Mouse (Mus musculus): Measurements from ENCODE around the gene Ctla4. TPM values are rescaled to one million over a fixed set of nuclear protein-coding genes. Genes with fewer than 3 reads are reported as not detected.

Gene Ctla4
- polyA plus RNA-seq (2015; fragmentation: Nextera tagmentation; extraction: Ambion mirVana) = not detected in 2 replicates

DNA sequence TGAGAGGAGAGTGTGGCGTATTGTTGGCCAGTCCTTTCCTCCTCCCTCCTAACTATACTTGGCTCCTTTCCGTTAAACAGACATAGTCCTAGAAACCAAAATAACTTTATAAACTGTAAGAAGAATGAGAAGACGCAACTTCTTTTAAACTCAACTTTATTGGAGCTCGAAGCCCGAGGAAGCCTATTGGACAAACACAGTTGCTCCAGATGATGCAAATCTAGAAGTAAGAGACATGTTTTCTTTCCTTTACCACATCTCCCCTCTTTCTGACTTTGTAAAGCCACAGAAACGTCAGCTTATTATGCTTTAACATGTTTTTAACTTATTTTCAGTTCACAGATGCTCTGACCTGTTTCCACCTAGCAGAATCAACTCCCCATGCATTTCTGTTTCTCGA is at the start of gene Ctla4:
Gene Ctla4, plus strand, starts transcription at position 20 of the 400 bp plus-strand sequence.
- H3K27ac ChIP-seq (replicated peaks) = no peak within 1 kb of the TSS
- H3K9ac ChIP-seq = no peak within 1 kb of the TSS
- H3K27me3 ChIP-seq = no peaks in the 10 kb centered on the region
- H3K4me1 ChIP-seq = no peaks in the 10 kb centered on the region
- no peak within 1 kb of the TSS for H3K4me2 ChIP-seq (replicated peaks)
- ATAC-seq (ENCODE audit: insufficient number of reproducible peaks, low FRiP score, low TSS enrichment, low read depth) = no peak
- H3K4me3 ChIP-seq (replicated peaks) = no peak within 1 kb of the TSS
- no peaks in the 10 kb centered on the region for H3K9me3 ChIP-seq (replicated peaks)
- 84% methylated on average over 7 of the region's 7 CpGs for WGBS
- no peaks in the 10 kb centered on the region for H3K36me3 ChIP-seq

GRCm38 (mm10) chr1:60839161-60839560 is 47.6 kb upstream of the Ctla4 start:
- H3K27me3 ChIP-seq = no peaks in the 10 kb centered on the region
- no peaks in the 10 kb centered on the region for H3K4me1 ChIP-seq
- 56% methylated on average over 1 of the region's 1 CpGs for WGBS

GRCm38 (mm10) chr1:60845318-60846060 is 41.3 kb upstream of the Ctla4 start:
- H3K36me3 ChIP-seq = no peaks in the 10 kb centered on the region
- no peaks in the 10 kb centered on the region for H3K4me1 ChIP-seq
- H3K4me2 ChIP-seq (replicated peaks) = no peak overlapping the region
- H3K9me3 ChIP-seq (replicated peaks) = no peaks in the 10 kb centered on the region
- ATAC-seq (ENCODE audit: insufficient number of reproducible peaks, low FRiP score, low TSS enrichment, low read depth) = no peak
- H3K27me3 ChIP-seq = no peaks in the 10 kb centered on the region
- H3K27ac ChIP-seq (replicated peaks) = no peak overlapping the region
- no peak overlapping the region for H3K4me3 ChIP-seq (replicated peaks)
- H3K9ac ChIP-seq = no peak overlapping the region
- WGBS = 81% methylated on average over 6 of the region's 7 CpGs

More at GRCm38 (mm10) chr1:60839161-60839560, 47.6 kb upstream of the Ctla4 start:
- Histone ChIP-seq H3K36me3 (no peaks in the 10 kb centered on the region), H3K9ac (no peak overlapping the region), H3K27ac (replicated peaks) (no peak overlapping the region), H3K4me3 (replicated peaks) (no peak overlapping the region), H3K4me2 (replicated peaks) (no peak overlapping the region), H3K9me3 (replicated peaks) (no peaks in the 10 kb centered on the region)
- no peak for ATAC-seq (ENCODE audit: insufficient number of reproducible peaks, low FRiP score, low TSS enrichment, low read depth)

DNA sequence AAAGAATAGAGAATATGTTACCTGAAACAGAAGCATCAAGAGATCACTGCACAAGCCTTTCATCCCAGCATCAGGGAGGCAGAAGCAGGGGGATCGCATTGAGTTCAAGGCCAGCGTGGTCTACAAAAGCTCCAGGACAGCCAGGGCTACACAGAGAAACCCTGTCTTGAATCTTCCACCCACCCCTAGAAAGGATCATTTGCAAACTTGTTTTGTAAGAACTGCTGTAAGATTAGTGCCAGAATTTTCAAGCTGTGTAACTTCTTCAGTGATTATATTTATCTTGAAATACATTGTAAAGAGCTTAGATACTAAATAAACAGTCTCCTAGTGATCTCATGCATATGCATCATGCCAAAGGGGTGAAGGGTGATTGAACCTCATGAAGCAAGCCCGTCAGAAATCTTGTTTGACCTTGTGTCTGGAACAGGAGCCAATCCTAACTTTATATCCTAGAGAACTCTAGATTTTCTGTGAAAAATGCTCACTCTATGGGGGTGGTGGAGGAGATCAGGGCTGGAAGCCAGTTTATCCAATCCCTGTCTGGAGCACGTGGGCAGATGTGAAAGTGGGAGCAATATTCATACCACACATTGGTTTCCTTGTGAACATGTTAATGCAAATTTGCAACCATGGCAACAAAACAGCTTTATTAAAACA is 40.1 kb upstream of the Ctla4 start:
- no peak overlapping the region for H3K4me3 ChIP-seq (replicated peaks)
- WGBS = 59% methylated on average over 4 of the region's 4 CpGs
- H3K9ac ChIP-seq = no peak overlapping the region
- H3K36me3 ChIP-seq = no peaks in the 10 kb centered on the region
- no peaks in the 10 kb centered on the region for H3K27me3 ChIP-seq
- no peaks in the 10 kb centered on the region for H3K4me1 ChIP-seq
- no peaks in the 10 kb centered on the region for H3K9me3 ChIP-seq (replicated peaks)
- no peak for ATAC-seq (ENCODE audit: insufficient number of reproducible peaks, low FRiP score, low TSS enrichment, low read depth)
- H3K4me2 ChIP-seq (replicated peaks) = no peak overlapping the region
- no peak overlapping the region for H3K27ac ChIP-seq (replicated peaks)

DNA sequence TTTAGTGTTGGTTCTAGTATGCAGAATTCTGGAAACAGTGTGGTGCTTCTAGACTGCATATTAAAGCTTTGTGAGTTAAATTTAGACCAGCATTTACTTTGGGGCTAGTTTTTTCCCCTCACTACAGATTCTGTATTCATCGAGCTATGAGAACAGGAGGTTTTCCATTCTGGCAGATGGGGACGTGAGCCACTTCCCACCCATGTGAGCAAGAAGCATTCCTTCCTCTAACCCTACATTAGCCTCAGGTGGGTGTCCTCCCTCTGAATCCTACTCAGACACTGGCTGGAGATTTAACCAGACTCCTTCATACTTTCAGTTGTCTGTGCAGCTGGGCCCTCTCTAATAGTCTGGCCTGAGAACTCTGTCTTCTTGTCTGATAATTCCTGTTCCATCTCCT is 37.7 kb upstream of the Ctla4 start:
- no peaks in the 10 kb centered on the region for H3K36me3 ChIP-seq
- H3K4me2 ChIP-seq (replicated peaks) = no peak overlapping the region
- no peak overlapping the region for H3K9ac ChIP-seq
- no peak overlapping the region for H3K27ac ChIP-seq (replicated peaks)
- H3K27me3 ChIP-seq = no peaks in the 10 kb centered on the region
- 71% methylated on average over 2 of the region's 2 CpGs for WGBS
- H3K4me1 ChIP-seq = 0 out of 2 replicates have a peak, but pooled peaks cover 3% of the 10 kb centered on the region
- no peak for ATAC-seq (ENCODE audit: insufficient number of reproducible peaks, low FRiP score, low TSS enrichment, low read depth)
- no peak overlapping the region for H3K4me3 ChIP-seq (replicated peaks)
- H3K9me3 ChIP-seq (replicated peaks) = no peaks in the 10 kb centered on the region

- H3K9ac ChIP-seq = no peak overlapping the region
- H3K27ac ChIP-seq (replicated peaks) = no peak overlapping the region
- H3K9me3 ChIP-seq (replicated peaks) = no peaks in the 10 kb centered on the region
- no peaks in the 10 kb centered on the region for H3K36me3 ChIP-seq
- no peaks in the 10 kb centered on the region for H3K27me3 ChIP-seq
- H3K4me3 ChIP-seq (replicated peaks) = no peak overlapping the region
- 0 out of 2 replicates have a peak, but pooled peaks cover 3% of the 10 kb centered on the region for H3K4me1 ChIP-seq
- no peak overlapping the region for H3K4me2 ChIP-seq (replicated peaks)
- WGBS = 91% methylated on average over 4 of the region's 4 CpGs
- no peak for ATAC-seq (ENCODE audit: insufficient number of reproducible peaks, low FRiP score, low TSS enrichment, low read depth)
Measured at GRCm38 (mm10) chr1:60849816-60850215, 37.0 kb upstream of the Ctla4 start.

DNA sequence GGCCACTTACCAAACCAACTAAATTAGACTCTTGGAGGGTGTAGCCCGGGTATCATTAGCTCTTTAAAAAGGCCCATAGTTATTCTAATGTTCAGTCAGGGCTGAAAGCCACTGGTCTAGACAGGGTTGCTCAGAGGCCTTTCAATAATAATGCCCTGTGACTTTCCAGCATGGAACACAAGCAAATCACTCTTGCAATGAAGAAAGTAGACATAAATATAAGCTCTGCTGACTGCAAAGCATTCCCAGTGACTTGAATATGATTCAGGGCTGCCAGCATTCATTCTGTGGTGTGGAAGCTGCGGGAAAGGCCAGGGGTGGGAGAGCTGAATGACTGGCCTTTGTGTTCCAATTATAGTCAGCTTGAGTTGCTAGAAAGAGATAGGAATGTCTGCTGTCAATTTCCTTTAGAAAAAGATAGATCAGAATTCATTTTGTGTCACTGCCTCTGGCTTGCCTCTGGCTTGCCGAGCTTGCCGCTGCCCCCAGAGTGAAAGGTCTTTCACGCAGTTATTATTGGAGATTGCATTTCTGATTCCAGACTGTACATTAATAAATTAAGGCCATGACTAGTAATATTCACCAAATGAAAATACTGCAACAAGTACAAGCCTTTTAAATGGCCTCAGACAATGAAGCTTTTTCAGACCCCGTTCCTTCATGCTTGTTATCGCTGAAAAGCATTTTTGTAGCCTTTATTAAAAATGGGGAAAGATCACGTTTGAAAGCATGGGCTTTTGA is 35.6 kb upstream of the Ctla4 start:
- Histone ChIP-seq H3K4me3 (replicated peaks) (no peak overlapping the region), H3K36me3 (no peaks in the 10 kb centered on the region), H3K9ac (no peak overlapping the region), H3K4me1 (0 out of 2 replicates have a peak, but pooled peaks cover 3% of the 10 kb centered on the region), H3K27ac (replicated peaks) (no peak overlapping the region), H3K4me2 (replicated peaks) (no peak overlapping the region), H3K27me3 (no peaks in the 10 kb centered on the region), H3K9me3 (replicated peaks) (no peaks in the 10 kb centered on the region)
- WGBS = 49% methylated on average over 8 of the region's 8 CpGs
- no peak for ATAC-seq (ENCODE audit: insufficient number of reproducible peaks, low FRiP score, low TSS enrichment, low read depth)

DNA sequence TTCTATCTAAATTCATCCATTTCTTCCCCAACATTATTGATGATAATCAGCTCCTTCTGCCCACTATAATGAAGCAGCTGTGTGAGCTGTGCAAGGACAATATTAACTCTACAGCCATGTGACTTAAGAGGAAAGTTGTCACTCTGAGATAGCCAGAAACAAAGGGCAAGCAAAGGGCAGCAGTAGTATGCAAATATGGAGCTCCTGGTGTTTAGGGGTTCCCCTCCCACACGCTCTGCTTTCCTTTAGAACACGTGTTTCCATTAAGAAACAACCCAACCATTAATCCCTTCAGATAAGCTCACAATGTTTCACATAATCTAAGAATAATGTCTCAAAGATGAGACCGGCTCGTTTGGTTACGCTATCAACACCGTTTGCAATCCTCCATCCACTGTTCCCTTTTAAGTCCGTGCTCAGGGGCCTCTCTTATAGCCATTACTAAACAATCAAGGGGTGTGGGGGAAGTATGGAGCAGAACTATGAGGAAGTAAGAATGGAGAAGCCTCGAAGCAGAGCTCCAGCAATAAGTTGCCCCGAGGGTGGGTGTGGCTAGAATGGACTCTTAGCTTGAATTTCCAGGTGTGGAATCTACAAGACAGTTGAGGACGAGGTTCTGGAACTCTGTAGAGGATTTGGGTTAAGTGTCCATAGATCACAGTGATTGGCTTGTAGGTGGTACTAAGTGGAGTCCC is 34.6 kb upstream of the Ctla4 start:
- H3K4me2 ChIP-seq (replicated peaks) = no peak overlapping the region
- H3K4me3 ChIP-seq (replicated peaks) = no peak overlapping the region
- no peaks in the 10 kb centered on the region for H3K36me3 ChIP-seq
- H3K27ac ChIP-seq (replicated peaks) = no peak overlapping the region
- no peak overlapping the region for H3K9ac ChIP-seq
- 54% methylated on average over 10 of the region's 10 CpGs for WGBS
- H3K27me3 ChIP-seq = no peaks in the 10 kb centered on the region
- no peak for ATAC-seq (ENCODE audit: insufficient number of reproducible peaks, low FRiP score, low TSS enrichment, low read depth)
- 0 out of 2 replicates have a peak, but pooled peaks cover 3% of the 10 kb centered on the region for H3K4me1 ChIP-seq
- H3K9me3 ChIP-seq (replicated peaks) = no peaks in the 10 kb centered on the region

DNA sequence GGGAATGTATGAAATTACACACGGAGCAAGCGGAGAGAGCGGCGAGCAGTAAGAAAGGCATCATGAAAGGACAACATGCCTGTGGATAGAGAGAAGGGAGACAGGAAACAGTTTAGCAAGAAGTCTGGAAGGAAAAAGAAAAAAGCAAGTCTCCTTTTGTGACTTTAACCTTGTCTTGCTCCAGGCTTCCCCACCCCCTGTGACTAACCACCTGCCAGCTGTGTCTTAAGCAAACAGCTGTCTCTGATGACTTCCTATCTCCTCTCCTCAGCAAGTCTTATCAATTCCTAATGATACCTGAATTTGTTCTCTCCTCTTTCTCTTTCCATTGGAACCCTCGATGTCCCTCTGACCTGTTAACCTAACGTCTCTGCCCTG is 34.0 kb upstream of the Ctla4 start:
- Histone ChIP-seq H3K27ac (replicated peaks) (no peak overlapping the region), H3K36me3 (no peaks in the 10 kb centered on the region), H3K9ac (no peak overlapping the region), H3K4me3 (replicated peaks) (no peak overlapping the region), H3K9me3 (replicated peaks) (no peaks in the 10 kb centered on the region), H3K4me2 (replicated peaks) (no peak overlapping the region), H3K27me3 (no peaks in the 10 kb centered on the region), H3K4me1 (0 out of 2 replicates have a peak, but pooled peaks cover 3% of the 10 kb centered on the region)
- ATAC-seq (ENCODE audit: insufficient number of reproducible peaks, low FRiP score, low TSS enrichment, low read depth) = no peak
- 67% methylated on average over 6 of the region's 6 CpGs for WGBS

DNA sequence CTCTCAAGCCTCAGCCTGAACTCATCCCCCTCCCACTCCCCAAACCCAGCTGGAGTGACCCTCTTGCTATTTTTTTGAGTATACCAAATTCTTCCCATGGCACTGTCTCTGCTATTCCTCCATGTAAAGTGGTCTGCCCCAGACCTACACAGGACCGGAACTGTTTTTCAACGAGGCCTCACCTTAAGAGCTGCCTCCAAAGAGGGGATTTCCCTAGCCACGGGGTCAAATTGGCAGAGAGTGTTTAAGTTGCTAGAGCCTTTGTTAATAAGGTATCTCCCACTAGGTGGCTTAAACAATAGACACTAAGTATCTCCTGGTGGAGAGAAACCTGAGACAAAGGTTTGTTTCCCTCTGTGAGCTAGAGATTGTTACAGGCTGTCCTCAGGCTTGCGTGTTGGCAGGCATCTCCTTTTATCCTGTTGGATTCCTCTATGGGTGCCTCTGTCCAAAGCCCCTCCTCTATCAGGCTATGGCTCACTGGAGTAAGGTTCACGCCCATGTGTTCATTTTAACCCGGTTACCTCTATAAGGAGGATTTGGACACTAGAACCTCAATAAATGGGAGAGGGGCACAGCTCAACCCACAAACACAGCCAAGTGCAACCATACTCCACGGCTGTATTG is 33.4 kb upstream of the Ctla4 start:
- H3K9ac ChIP-seq = no peak overlapping the region
- no peak overlapping the region for H3K4me2 ChIP-seq (replicated peaks)
- WGBS = 41% methylated on average over 7 of the region's 7 CpGs
- no peaks in the 10 kb centered on the region for H3K9me3 ChIP-seq (replicated peaks)
- ATAC-seq (ENCODE audit: insufficient number of reproducible peaks, low FRiP score, low TSS enrichment, low read depth) = no peak
- no peak overlapping the region for H3K4me3 ChIP-seq (replicated peaks)
- no peak overlapping the region for H3K27ac ChIP-seq (replicated peaks)
- no peaks in the 10 kb centered on the region for H3K36me3 ChIP-seq
- 0 out of 2 replicates have a peak, but pooled peaks cover 3% of the 10 kb centered on the region for H3K4me1 ChIP-seq
- H3K27me3 ChIP-seq = no peaks in the 10 kb centered on the region

Measured in embryonic facial prominence, embryonic 15.5 days (tissue).